Mouse (Mus musculus) left cerebral cortex, adult 9 months (tissue): Measurements from ENCODE around the gene Rer1.

ENCODE experiments used
- DNase-seq, 2 experiments: peaks; one replicate each; pipeline ENCODE4 v3.0.0; 2022; ENCODE audit warnings: low spot score in 2 of 2

Rer1 gene

DNA sequence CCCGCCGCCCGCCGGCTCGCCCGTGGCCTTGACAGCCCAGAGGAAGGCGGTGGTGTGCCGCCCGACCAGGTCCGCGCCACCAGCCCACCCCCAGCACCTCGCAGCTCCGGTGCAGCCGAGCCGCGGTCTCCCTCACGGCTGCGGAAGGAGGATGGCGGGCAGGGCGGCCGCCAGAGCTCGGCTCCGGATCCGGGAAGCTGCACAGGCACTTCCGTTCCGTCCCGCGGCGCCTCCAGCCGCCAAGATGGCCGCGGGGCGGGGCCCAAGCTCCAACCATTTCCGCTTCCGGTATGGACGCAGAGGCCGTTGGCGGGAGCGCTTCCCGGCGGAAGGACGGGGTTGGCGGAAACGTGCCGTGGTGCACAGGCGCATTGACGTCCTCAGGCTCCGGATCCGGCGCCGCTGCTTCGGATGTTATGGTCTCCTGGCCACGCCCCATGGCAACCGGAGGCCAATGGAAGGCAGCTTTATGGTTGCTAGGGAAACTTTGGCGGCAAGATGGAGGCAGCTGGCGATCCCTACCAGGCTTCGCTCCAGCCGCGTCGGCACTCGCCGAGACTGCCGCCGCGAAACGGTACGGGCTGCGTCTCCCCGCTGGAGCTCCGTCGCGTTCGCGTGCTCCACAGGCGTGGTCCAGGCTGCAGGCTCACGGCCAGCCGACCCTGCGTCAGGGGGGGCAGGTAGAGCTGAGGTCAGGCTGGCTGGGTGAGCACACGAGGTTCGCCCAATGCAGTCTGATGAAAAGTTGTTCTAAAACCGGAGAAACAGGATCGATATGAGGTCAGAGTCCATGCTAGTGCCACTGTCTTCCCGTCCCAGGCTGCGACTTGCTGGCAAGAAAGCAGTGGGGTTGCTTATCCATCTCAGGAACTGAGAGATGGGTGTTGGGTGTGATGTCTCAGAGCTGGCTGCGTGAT lies at the start of gene Rer1, which contains the start of gene Morn1:
Gene Rer1 (minus strand): TSS at position 275 of the 917 bp plus-strand sequence.
Gene Morn1 (plus strand): TSS at position 470 of the 917 bp plus-strand sequence.
- DNase-seq: peak; percentile 98 to 100

DNA sequence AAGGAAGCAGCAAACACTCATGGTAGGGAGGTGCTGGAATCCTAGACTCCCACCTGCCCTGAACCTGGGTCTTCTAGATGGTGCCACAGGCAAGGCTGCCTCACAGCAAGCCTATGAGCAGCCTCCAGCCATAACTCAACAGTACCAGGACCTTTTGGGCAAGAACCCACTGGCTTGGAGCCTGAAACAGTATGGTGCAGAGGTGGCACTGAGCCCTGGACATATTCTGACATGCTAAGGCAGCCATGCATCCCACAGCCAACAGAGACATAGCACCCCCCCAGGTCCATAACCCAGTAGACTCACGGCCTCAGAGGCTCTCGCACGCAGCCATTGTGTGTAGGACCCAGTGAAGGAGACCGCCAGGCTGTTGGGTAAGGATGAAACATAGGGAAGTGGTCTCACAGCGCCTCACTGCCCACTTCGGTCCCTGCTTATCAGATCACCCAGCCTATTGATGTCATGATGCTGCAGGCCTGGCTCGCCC lies 48.5 kb upstream of the Rer1 start:
- DNase-seq: no peak

DNA sequence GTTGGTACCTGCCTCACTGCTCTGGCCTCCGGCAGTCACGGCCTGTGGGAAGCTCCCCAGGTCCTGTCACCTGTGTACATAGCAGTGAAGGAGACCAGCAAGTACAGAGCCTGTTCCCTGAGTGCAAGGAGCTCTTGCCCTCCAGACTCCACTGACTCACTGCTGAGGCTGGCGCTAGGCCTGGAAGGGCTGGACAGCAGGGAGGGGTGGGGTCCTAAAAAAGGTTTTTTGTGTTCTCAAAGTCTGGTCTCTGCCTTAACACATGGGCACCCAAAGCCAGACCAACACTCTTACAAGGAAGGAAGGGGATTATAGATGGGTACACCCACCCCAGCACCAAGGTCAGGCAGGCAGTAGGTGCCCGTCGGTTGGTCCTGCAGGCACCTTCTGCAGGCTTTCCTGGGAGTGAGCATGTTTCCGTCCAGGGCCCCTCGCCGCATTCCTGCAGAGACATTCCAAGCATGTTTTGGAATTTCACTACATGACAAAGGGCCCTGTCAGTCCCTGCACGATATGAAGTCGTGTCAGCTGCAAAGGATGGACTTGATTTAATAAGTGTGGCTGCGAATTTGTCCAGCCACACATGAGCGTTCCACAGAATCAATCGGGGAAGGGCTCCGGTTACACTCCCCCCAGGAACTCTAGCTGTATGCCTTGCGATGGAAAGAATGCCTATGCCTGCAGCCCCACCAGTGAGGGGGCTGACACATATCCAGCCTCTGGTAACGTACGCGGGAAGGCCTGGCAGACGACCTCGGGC lies 47.7 kb upstream of the Rer1 start:
- no peak for DNase-seq

DNA sequence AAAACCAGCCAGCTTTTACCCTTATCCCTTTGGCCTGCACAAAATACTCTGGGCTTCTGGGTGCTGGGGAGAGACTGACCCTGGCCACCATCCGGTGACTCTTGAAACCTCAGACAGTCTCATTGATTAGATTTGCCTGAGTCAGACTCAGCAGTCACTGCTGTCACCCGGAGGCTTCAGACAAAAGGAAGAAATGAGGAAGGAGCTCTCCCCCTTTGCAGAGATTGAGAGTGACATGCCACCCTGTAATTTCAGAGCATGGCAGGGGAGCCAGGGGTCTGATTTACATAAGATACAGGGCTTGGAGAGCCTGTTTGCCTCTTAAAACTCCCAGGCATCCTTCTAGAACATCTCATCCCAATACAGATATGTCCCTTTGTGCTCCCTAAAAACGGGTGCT lies 47.0 kb upstream of the Rer1 start:
- DNase-seq: no peak

DNA sequence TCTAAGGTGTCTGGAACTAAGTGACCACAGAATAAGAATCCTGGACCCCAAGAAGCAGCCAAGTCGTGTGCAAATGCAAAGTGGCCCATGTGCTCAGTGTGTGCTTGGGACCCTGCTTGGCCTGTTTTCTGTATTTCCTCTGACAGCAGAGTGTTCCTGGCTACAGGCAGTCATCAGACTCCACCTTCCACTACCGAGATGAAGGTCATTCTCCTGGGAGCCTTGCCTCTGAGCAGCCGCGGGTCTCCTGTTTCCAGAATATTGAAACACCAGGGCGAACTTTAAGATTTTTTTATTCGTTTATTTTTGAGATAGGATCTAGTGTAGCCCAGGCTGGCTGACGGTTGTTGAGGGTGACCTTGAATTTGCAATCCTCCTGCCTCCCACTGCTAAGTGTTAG lies 44.4 kb upstream of the Rer1 start:
- no peak for DNase-seq

DNA sequence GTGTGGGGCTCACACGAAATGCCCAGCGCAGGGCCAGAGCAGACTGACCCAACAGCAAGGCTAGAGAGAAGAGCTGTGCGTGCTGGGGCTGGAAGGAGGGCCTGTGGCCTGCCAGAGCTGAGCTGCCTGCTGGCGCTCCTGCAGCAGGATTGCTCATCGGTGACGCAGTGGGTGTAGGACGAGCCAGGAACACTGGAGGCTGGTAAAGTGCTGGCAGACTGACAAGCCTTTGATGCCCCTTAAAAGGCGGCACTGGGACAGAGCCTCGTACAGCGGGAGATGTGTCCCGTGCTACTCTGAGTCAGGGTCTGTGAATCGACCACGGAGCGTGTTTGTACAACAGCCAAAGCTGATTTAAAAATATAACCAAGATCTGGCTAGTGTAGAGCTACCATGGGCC lies 43.8 kb upstream of the Rer1 start:
- peak; percentile 84 to 94 for DNase-seq

DNA sequence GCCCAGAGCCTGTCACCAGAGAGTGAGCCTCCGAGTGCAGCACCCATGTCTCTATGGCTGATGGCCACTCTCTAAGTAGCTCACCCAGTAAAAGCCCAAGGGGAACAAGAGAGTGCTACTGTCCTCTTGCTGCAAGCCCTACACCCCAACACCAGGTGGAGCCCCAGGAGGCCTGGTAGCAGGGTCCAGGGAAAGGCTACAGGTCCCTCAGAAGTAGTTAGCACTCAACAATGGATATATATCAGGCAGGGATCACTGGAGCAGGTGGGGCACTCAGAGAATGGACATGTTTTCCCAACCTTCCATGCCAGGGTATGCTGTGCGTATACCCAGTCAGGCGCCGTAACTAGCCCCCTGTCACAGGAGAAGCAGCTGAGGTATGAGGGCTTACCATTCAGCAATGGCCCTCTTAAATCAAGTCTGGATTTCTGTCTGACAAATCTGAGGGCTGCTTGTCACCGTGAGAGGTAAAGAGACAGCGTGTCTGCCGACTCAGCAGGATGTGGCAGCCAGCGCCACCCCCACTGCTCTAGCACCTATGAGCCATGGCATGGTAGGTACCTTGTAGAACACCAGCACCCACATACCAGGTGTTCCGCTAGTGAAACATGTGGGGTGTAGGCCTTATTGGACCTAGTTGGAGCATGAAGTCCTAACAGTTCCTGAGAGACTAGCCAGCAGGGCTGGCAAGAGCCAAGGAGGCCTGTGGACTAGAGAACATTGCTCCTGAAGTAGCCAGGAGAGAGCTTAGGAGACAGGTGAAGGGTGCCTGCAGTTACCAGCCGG lies 43.1 kb upstream of the Rer1 start:
- peak in 1 of 2 experiments; percentile 74 for DNase-seq

DNA sequence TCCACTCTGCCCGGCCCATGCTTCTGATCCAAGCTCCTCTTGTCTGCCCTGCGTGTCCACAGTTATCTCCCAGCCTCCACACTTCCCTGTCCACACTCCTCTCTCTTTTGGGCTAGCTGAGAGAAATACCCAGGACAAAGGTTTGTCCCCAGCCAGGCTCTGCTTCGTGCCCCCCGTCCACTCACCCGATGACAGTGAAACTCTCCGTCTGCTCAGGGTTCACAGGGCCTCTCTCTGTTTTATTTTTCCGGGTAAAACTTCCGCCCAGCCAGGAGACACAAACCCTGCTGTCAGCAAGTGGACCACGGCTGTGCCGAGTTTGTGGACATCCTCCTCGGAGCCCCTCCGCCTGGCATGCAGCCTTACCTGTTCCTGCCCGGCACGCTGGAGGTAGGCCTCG lies 42.2 kb upstream of the Rer1 start:
- no peak for DNase-seq

DNA sequence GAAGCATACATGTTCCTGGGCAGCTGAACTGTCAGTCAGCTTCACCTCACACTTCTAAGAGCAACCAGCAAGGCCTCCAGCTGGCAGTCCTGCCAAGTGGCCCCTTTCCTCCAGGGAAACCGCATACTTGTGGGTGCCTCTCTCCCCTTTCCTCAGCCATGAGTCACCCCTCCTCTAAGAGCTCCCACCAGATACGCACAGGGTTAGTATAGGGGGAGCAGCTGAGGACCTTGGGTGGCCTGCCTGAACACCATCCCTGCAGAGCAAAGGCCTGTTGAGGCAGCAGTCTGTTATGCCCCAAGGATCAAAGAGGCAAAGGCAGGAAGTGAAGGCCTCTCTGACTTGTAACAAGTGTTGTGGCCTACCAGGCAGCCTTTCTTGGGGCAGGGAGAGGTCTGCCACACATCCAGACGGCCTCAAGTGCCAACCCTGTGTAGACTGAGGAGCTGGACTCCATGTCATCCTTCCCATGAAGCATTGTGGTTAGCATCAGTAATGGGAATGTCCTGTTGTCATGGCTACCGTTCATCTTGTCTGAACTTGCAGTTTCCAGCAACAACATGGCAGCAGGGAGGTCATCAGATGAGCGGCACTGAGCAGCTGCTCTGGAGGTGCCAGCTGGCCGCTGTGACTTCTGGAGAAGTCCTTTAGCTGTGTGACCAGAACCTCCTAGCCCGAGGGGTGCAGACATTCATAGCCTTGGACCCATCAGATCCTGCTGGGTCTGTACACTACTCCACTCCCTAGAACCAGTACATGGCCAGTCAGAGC lies 40.6 kb upstream of the Rer1 start:
- no peak for DNase-seq

DNA sequence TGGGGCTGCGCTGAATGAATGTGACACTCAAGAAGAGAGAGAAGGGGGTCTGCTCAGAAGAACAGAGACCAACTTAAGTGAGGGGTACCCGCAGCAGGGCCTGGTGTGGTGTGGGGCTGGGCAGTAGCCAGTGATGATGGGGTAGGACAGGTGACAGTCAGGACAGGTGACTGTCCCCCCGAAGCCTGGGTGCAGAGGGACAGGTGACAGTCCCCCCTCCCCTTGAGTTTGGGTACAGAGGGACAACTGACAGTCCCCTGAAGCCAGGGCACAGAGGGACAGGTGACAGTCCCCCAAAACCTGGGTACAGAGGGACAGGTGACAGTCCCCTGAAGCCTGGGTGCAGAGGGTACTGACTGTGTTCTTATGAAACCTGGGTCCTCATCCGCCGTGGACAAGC lies 40.0 kb upstream of the Rer1 start:
- no peak for DNase-seq

DNA sequence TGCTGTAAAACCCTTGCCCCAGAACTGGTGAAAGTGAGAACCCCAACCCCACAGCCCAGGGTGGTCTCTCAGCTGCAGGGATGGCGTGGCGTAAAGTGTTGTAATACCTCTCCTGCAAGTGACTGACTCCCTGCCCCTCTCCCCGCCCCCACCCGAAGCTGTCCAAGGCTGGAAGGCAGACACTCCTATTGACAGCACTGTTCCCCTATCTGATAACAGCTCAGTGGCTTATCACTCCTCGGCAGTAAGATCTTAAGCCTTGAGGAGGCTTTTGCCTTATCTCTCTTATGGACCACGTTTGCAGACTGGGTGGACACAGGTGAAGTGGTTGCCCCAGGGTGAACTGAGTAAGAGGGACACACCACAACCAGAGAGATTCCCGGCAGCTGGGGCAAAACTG lies 39.1 kb upstream of the Rer1 start:
- DNase-seq: no peak

DNA sequence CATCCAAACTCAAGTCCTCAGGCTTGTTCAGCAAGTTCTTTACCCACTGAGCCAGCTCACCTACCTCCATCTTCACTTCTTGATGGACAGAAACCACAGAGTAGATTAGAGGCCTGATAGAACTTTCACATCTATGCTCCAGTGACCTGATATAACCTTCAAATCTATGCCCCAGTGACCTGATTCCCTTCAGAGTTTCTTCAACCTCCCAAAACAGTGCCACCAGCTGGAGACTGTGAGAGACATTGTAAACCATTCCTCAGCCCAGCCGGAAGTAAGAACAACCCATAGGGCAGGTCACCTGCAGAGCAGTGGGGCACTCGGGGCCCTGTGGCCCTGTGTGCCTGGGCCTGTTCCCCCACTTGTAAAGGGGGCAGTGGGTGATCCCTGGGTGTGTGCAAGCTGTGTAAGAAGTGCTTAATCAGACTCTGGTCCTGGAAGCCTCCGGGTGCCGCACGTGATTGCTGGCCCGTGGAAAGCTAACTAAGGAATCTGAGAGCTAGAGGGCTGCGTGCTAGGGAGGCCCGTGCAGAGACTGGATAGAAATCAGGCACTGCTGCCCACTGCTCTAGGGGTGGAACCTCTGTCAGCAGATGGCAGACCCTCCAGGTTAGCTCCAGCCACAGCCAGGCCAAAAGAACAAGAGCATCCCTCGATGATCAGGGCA lies 37.8 kb upstream of the Rer1 start:
- DNase-seq: no peak

DNA sequence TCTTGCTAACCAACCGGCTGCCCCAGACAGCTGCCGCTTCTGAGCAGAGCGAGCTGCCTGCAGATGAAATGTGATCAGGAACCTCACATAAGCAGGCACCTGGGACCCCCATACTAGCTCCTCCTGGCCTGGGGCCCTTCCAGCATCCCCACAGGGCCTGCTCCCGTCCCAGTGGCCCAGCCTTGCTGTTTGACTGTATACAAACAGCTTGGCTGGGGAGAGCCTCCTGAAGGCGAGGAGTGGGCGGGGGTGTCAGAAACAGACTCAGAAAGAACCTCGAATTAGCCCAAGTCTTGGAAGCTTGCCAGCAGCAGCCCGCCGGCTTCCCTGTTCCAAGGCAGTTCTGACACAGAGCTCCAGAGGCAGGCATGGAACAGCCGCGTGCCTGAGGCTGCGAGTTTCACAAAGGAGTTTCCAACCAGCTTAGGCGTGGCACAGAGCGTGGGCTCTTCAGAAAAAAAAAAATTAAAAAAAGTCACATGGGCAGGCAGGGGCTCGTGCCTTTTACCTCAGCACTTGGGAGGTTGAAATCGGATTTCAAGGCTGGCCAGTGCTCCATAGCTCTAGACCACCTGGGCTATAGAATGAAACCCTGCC lies 36.4 kb upstream of the Rer1 start:
- peak; percentile 95 to 98 for DNase-seq

DNA sequence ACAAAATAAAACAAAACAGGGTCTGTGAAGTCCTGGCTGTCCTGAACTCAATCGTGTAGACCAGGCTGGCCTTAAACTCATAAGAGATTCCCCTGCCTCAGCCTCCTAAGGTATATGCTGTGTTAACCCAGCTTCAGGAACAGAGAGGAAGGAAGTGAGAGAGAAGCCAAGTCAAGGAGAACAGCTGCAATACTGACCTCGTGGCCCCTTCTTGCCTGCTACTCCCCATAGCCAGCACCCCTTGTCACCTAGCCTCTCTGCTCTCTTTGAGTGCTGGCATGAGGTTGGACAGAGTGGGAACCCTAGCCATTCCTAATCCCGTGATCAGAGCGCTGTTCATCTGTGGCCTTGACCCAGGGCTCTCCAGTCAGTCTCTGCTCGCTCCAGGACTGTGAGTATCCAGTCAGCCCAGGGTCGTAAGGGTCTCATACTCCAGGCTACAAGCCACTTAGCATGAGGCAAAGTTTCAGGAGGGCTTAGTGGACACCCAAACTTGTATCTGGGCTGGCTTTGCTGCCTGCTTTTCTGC lies 35.8 kb upstream of the Rer1 start:
- no peak for DNase-seq

DNA sequence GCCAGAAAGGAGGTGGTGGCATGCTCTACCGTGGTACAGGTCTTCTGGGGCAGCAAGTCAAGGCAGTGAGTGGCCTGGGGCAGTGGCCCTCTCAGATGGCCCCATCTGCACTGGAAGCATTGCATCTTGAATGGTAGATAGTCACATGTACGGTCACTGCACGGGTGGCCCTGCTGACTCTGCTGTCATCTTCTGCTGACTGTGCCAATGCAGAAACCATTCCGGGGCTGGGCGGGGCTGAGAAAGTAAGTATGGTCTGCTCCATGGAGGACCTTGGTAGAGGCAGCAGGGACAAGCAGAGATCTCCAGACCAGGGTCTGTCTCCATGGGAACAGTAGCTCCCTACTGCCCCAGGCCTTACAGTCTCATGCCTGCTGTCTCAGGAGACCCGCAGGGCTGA lies 35.0 kb upstream of the Rer1 start:
- no peak for DNase-seq

DNA sequence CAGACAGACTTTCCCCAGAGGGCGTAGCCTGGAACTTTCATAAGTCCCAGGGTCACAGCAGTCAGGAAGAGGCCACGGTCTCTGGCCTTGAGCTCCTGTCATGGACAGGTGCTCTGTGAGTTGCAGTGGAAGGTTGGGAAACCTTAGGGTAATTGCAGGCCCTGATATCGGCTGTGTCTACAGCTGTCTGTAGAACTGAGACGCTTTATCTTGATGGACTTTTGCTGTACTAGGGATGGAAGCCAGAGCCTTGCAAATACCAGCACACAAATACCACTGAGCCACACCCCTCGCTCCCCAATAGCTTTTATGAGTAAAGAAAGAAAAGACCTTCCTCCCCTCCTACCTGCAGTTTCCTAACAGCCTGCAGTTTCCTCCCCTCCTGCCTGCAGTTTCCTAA lies 34.4 kb upstream of the Rer1 start:
- DNase-seq: no peak

DNA sequence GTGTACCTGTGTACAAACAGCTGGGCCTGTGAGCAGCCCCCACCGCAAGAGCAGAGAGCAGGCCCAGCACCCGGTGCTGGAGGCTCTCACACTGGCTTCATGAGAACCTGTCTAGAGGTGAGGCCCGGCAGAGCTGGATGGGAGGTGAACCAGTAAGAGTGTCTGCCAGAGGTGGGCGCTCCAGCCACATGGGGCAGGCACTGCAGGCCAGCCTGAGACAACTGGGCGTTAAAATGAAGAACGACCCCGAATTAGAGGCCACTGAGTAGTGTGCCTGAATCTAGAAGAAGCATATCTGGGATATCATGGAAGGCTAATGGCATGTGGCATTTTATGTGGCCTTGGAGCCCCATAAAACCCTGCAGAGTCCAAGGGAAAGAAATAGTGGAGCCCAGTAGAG lies 33.9 kb upstream of the Rer1 start:
- DNase-seq: no peak

DNA sequence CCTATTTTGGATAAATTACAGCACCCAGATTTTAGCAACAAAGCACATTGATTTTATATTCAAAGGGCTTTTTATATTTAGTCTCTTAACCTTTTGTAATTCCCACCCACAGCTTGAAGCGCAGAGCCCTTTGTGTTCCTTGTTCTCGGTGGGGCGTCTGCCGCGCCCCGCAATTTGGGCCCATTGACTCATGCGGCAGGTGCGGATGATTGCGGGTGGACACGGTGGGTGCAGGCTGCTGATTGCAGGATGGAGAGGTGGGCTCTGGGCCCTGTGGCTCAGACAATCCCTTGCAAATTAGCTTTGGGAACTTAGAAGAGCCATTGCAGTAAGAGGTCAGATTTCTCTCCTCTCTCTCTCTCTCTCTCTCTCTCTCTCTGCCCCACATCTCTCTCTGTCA lies 32.1 kb upstream of the Rer1 start:
- DNase-seq: no peak

DNA sequence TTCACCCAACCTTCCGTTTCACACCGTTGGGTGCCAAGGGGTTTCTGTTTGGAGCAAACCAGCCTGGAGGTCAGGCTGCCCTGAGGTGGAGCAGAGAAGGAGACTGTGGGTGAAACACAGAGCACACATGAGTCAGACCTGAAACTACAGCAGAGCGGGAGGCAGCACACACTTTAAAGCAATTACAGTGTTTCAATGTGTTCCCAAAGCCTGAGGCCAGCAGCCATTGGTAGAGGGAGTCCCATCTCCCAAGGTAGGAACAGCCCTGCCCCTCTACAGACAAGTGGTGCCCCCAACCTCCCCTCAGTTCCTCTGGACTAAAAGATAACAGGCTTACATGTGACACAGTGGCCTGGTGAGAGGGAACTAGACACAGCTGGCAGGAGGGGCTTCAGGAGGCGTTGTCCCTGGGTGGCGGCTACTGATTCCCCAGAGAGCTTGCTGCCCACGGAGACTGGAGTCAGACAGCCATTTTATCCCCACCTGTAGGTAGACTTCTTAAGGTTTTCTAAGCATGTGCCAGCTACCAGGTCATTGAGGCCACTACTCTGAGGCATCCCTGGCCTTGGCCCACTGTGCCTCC lies 31.3 kb upstream of the Rer1 start:
- DNase-seq: no peak

DNA sequence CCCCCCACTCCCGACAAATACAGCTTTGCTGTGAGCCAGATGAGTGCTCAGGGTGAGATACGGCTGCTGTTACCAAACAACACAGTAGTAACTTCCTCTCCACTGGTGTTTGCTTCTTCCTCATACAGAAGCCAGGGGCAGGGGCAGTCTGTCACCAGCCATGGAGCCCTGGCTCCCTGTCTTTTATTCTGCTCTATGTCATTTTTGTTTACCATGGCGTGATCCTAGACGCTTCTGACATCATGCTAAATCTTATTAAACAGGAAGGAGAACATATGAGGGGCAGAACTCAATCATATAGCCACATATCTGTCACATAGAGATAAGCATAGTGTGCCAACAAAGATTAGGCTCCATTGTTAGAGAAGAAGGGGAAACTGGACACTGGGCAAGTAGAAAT lies 30.4 kb upstream of the Rer1 start:
- DNase-seq: no peak
